8 mouse cellular contexts compared by ENCODE assay signal in the genomic region with DNA sequence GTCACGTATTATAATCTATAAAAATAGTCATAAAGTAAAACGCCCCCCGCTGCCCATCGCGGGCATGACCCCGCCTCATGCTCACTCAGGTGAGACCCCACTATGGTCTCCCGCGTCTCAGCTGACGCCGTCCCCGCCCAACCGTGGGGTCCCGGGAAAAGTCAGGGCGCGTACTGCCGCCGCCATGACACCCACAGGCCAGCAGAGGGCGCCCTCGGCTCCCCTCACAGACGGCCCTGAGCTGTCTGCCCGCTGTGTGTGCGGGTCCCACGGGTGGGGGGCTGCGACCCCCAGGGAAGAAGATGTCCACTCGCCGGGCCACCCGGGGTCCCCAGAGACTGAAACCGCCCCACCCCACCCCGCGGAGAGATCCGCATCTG. TPM values are rescaled to one million over a fixed set of nuclear protein-coding genes. Genes with fewer than 3 reads are reported as not detected.
DNase-seq lines count a peak whose midpoint lies in the region; ATAC-seq and TF ChIP-seq lines count a peak whose summit lies in the region.

No protein-coding gene starts in this region.

- H3K27me3 ChIP-seq in forebrain, embryonic 14.5 days (replicated peaks; ENCODE audit: control insufficient read depth, insufficient read depth, low read length) = no peaks in the 10 kb centered on the region

- WGBS in forebrain, embryonic 14.5 days = under 1% methylated on average over 31 of the region's 31 CpGs

- no peaks in the 10 kb centered on the region for H3K9me3 ChIP-seq in ES-E14 (ENCODE audit: control insufficient read depth, insufficient read depth, low read depth, low read length)
- no peaks in the 10 kb centered on the region for H3K9me3 ChIP-seq in forebrain, embryonic 14.5 days (replicated peaks; ENCODE audit: control insufficient read depth, low read length)

- ATAC-seq in forebrain, embryonic 14.5 days = peak; percentile 57

- intact Hi-C loops in heart, postnatal 25 days (cut with DNase I) = no loop called here

- H3K4me3 ChIP-seq in ES-E14 (ENCODE audit: insufficient read depth in 1 of 2, low read depth in 1 of 2, low read length in 2 of 2, poor library complexity in 1 of 2, severe bottlenecking in 1 of 2) = peak overlapping the region; percentile 92 to 98
- H3K4me3 ChIP-seq in forebrain, embryonic 14.5 days (ENCODE audit: low read depth, low read length) = peak overlapping the region; percentile 42

- DNase-seq in ES-E14 (ENCODE audit: low read depth, low spot score) = no peak
- DNase-seq in c-Kit-negative CD71-positive TER-119-positive erythroid progenitor cells, embryonic 14.5 days (ENCODE audit: low read depth, low spot score) = peak; percentile 56
- peak; percentile 81 for DNase-seq in forebrain, embryonic 14.5 days (ENCODE audit: low spot score)
- peak; percentile 56 for DNase-seq in heart, postnatal 25 days (ENCODE audit: low spot score)
- DNase-seq in layer of hippocampus, postnatal 10 days (ENCODE audit: low spot score in 2 of 2) = peak; percentile 86 to 90
- DNase-seq in lung, postnatal 10 days = peak; percentile 81
- DNase-seq in retina, postnatal 1 day = peak; percentile 88
- peak; percentile 84 to 89 for DNase-seq in thymus, postnatal 36 days

- no peaks in the 10 kb centered on the region for H3K4me1 ChIP-seq in ES-E14 (ENCODE audit: control insufficient read depth in 2 of 2, insufficient read depth in 2 of 2, low read length in 2 of 2, poor library complexity in 1 of 2)
- no peaks in the 10 kb centered on the region for H3K4me1 ChIP-seq in forebrain, embryonic 14.5 days (ENCODE audit: control insufficient read depth, insufficient read depth, low read length)

- peak overlapping the region; percentile 58 for H3K4me2 ChIP-seq in forebrain, embryonic 14.5 days (ENCODE audit: low read length)

- H3K27ac ChIP-seq in ES-E14 (ENCODE audit: insufficient read depth, low read depth, low read length, poor library complexity, severe bottlenecking) = no peak overlapping the region
- peak overlapping the region; percentile 95 for H3K27ac ChIP-seq in forebrain, embryonic 14.5 days (ENCODE audit: low read depth, low read length)

- in situ Hi-C loops in ES-E14 (cut with MboI; ENCODE audit: low sequenced_read_pairs in 2 of 2, unreplicated experiment in 2 of 2) = no loop called here

- H3K36me3 ChIP-seq in ES-E14 (ENCODE audit: control insufficient read depth, insufficient read depth, low read length, poor library complexity, severe bottlenecking) = no peaks in the 10 kb centered on the region
- no peaks in the 10 kb centered on the region for H3K36me3 ChIP-seq in forebrain, embryonic 14.5 days (ENCODE audit: control insufficient read depth, insufficient read depth, low read length)

- H3K9ac ChIP-seq in ES-E14 (ENCODE audit: insufficient read depth, low read depth, low read length, poor library complexity, severe bottlenecking) = peak overlapping the region; percentile 76; the same call in 1 of the 2 replicates
- peak overlapping the region; percentile 61 for H3K9ac ChIP-seq in forebrain, embryonic 14.5 days (ENCODE audit: low read length)

TF ChIP-seq in ES-E14, 5 proteins besides CTCF, POLR2A, EP300 and RAD21:
- no peak for TF ChIP-seq ZC3H11A (IDR thresholded peaks at IDR 0.05; ENCODE audit: borderline replicate concordance, low read depth, low read length)
- no peak for TF ChIP-seq CHD2 (IDR thresholded peaks at IDR 0.05; ENCODE audit: low read depth, low read length)
- TF ChIP-seq HCFC1 (IDR thresholded peaks at IDR 0.05; ENCODE audit: borderline replicate concordance, insufficient read depth, low read length) = no peak
- TF ChIP-seq MAFK (IDR thresholded peaks at IDR 0.05; ENCODE audit: insufficient read depth, low read depth, low read length) = no peak
- no peak for TF ChIP-seq ZNF384 (IDR thresholded peaks at IDR 0.05; ENCODE audit: low read depth, low read length)
TF ChIP-seq in ES-E14: peak in this region for 0.

RNA-seq across cellular contexts. Expression of a gene that starts 30.2 kb away (rescaled TPM):
- 51.3 and 57.1 TPM in 2 replicates for total RNA-seq in ES-E14 (2012; rRNA removed)
- 15.9 and 18.0 TPM in 2 replicates for polyA plus RNA-seq in forebrain, embryonic 14.5 days (2014; fragmentation: Nextera tagmentation; extraction: Ambion mirVana)
- total RNA-seq in heart, postnatal 25 days (2021) = 10 to 100 TPM; 28.2 to 31.6 TPM
- total RNA-seq in layer of hippocampus, postnatal 10 days (2021) = 10 to 100 TPM; 58.0 to 60.2 TPM
